Mouse (Mus musculus): ENCODE measurements at regions not wholly inside any gene's neighbourhood (a gene's known extent, or its start where the extent isn't known, plus 50 kb on each side); places are given as distances from the start of the nearest gene placed in this dataset.

- TF ChIP-seq CTCF (IDR thresholded peaks at IDR 0.05) (no peak), POLR2A (IDR thresholded peaks at IDR 0.05; ENCODE audit: insufficient read depth, low read depth, low read length) (no peak), EP300 (IDR thresholded peaks at IDR 0.05; ENCODE audit: insufficient read depth, low read depth, low read length) (no peak)
Observed at GRCm38 (mm10) chr5:17021636-17022035, 230.0 kb downstream of the Gm28710 start.
